Mouse (Mus musculus): Measurements from ENCODE around the gene Prkg1. TPM values are rescaled to one million over a fixed set of nuclear protein-coding genes. Genes with fewer than 3 reads are reported as not detected.

Prkg1 gene
- total RNA-seq, 2 experiments from 2014 or later, result 0.47 to 1.8 TPM

GRCm38 (mm10) chr19:31210850-31211249, 554.0 kb downstream of the Prkg1 start:
- no peak for ATAC-seq (replicated peaks; ENCODE audit: low FRiP score, low TSS enrichment, poor library complexity, severe bottlenecking)

- ATAC-seq (replicated peaks; ENCODE audit: low FRiP score, low TSS enrichment, poor library complexity, severe bottlenecking), result no peak
Measured at GRCm38 (mm10) chr19:31210449-31210848, 554.4 kb downstream of the Prkg1 start.

GRCm38 (mm10) chr19:31199583-31199982, 565.2 kb downstream of the Prkg1 start:
- no peak for ATAC-seq (replicated peaks; ENCODE audit: low FRiP score, low TSS enrichment, poor library complexity, severe bottlenecking)

- ATAC-seq (replicated peaks; ENCODE audit: low FRiP score, low TSS enrichment, poor library complexity, severe bottlenecking), result no peak
Measured at GRCm38 (mm10) chr19:31198461-31198860, 566.4 kb downstream of the Prkg1 start.

GRCm38 (mm10) chr19:31197076-31197475, 567.8 kb downstream of the Prkg1 start:
- ATAC-seq (replicated peaks; ENCODE audit: low FRiP score, low TSS enrichment, poor library complexity, severe bottlenecking), result no peak

GRCm38 (mm10) chr19:31188559-31189218, 576.1 kb downstream of the Prkg1 start:
- ATAC-seq (replicated peaks; ENCODE audit: low FRiP score, low TSS enrichment, poor library complexity, severe bottlenecking), result no peak

GRCm38 (mm10) chr19:31180757-31181156, 584.1 kb downstream of the Prkg1 start:
- no peak for ATAC-seq (replicated peaks; ENCODE audit: low FRiP score, low TSS enrichment, poor library complexity, severe bottlenecking)

GRCm38 (mm10) chr19:31177279-31177922, 587.4 kb downstream of the Prkg1 start:
- no peak for ATAC-seq (replicated peaks; ENCODE audit: low FRiP score, low TSS enrichment, poor library complexity, severe bottlenecking)

- no peak for ATAC-seq (replicated peaks; ENCODE audit: low FRiP score, low TSS enrichment, poor library complexity, severe bottlenecking)
Measured at GRCm38 (mm10) chr19:31170985-31171384, 593.8 kb downstream of the Prkg1 start.

GRCm38 (mm10) chr19:31158944-31159460, 605.8 kb downstream of the Prkg1 start:
- no peak for ATAC-seq (replicated peaks; ENCODE audit: low FRiP score, low TSS enrichment, poor library complexity, severe bottlenecking)

GRCm38 (mm10) chr19:31153399-31153798, 611.4 kb downstream of the Prkg1 start:
- ATAC-seq (replicated peaks; ENCODE audit: low FRiP score, low TSS enrichment, poor library complexity, severe bottlenecking), result no peak

GRCm38 (mm10) chr19:31149902-31150301, 614.9 kb downstream of the Prkg1 start:
- ATAC-seq (replicated peaks; ENCODE audit: low FRiP score, low TSS enrichment, poor library complexity, severe bottlenecking), result no peak

GRCm38 (mm10) chr19:31147457-31147856, 617.4 kb downstream of the Prkg1 start:
- ATAC-seq (replicated peaks; ENCODE audit: low FRiP score, low TSS enrichment, poor library complexity, severe bottlenecking), result no peak

GRCm38 (mm10) chr19:31146156-31146555, 618.7 kb downstream of the Prkg1 start:
- no peak for ATAC-seq (replicated peaks; ENCODE audit: low FRiP score, low TSS enrichment, poor library complexity, severe bottlenecking)

GRCm38 (mm10) chr19:31141905-31142304, 622.9 kb downstream of the Prkg1 start:
- ATAC-seq (replicated peaks; ENCODE audit: low FRiP score, low TSS enrichment, poor library complexity, severe bottlenecking), result no peak

- ATAC-seq (replicated peaks; ENCODE audit: low FRiP score, low TSS enrichment, poor library complexity, severe bottlenecking), result no peak
Measured at GRCm38 (mm10) chr19:31136316-31136715, 628.5 kb downstream of the Prkg1 start.

- no peak for ATAC-seq (replicated peaks; ENCODE audit: low FRiP score, low TSS enrichment, poor library complexity, severe bottlenecking)
Measured at GRCm38 (mm10) chr19:31132614-31133013, 632.2 kb downstream of the Prkg1 start.

GRCm38 (mm10) chr19:31124628-31125027, 640.2 kb downstream of the Prkg1 start:
- ATAC-seq (replicated peaks; ENCODE audit: low FRiP score, low TSS enrichment, poor library complexity, severe bottlenecking), result no peak

GRCm38 (mm10) chr19:31114690-31115089, 650.1 kb downstream of the Prkg1 start:
- ATAC-seq (replicated peaks; ENCODE audit: low FRiP score, low TSS enrichment, poor library complexity, severe bottlenecking), result no peak

- ATAC-seq (replicated peaks; ENCODE audit: low FRiP score, low TSS enrichment, poor library complexity, severe bottlenecking), result peak; percentile 81
Measured at GRCm38 (mm10) chr19:31106835-31107554, 657.8 kb downstream of the Prkg1 start.

All from megakaryocyte-erythroid progenitor cell, adult 5-6 weeks (primary cell).